Mouse (Mus musculus) hematopoietic stem cell, adult 5-6 weeks (primary cell): ENCODE measurements around the gene Gm5134. TPM values are rescaled to one million over a fixed set of nuclear protein-coding genes. Genes with fewer than 3 reads are reported as not detected.

ENCODE experiments used
- ATAC-seq, 2 experiments: fragments of 125-278 bp in 1 of 2; replicated peaks in 1 of 2; 2 replicates each; pipeline ENCODE4 v1.8.0; 2016 to 2017; ENCODE audit warnings: inconsistent platforms in 2 of 2, mild to moderate bottlenecking in 2 of 2, moderate number of reproducible peaks in 2 of 2, low read depth in 1 of 2, moderate TSS enrichment in 1 of 2; ENCODE audit not compliant: low FRiP score in 2 of 2, poor library complexity in 2 of 2, severe bottlenecking in 2 of 2, insufficient read depth in 1 of 2, low TSS enrichment in 1 of 2
- total RNA-seq: library from RNA; stranded (forward); fragments of 172-1452, 232-1000 nt; gene quantifications from 2 replicates; pipeline ENCODE4 v1.2.3, GENCODE M21; 2017

Gm5134 gene
- total RNA-seq, 1 experiment from 2014 or later = 0.15 TPM

DNA sequence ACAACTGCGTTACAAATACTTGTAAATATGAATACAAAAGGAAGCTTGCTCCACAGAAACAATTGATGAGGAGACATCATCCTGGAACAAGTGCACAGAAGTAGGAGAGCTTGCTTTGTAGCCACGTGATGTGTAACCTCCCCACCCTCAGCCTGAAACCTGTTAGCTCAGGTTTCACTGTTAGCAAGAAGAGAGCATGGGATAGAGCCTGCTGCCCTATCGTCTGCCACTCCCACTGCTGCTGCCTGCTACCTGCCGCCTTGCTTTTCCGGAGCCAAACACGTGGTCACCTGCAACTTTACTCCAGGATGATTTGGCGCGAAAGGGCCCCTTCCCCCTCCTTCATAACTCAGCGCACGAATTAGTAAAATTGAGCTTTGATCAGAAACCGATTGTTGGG is 97.5 kb downstream of the Gm5134 start:
- no peak for ATAC-seq

Other genes with a start within 250 kb of the Gm5134 start
- gene Cabin1, start 190.2 kb upstream of the Gm5134 start, total RNA-seq = 27.9 and 29.3 TPM in 2 replicates
- gene Ddt, start 181.1 kb upstream of the Gm5134 start, total RNA-seq = 44.2 and 44.6 TPM in 2 replicates
- not detected in 2 replicates for gene Gm20441, start 173.6 kb upstream of the Gm5134 start, total RNA-seq
- 12.2 and 12.6 TPM in 2 replicates for gene Gstt3, start 173.1 kb upstream of the Gm5134 start, total RNA-seq
- 4.7 and 5.6 TPM in 2 replicates for gene Gstt1, start 155.9 kb upstream of the Gm5134 start, total RNA-seq
- not detected in 2 replicates for gene Gstt4, start 132.0 kb upstream of the Gm5134 start, total RNA-seq
- 19.4 and 24.0 TPM in 2 replicates for gene Gstt2, start 117.1 kb upstream of the Gm5134 start, total RNA-seq
- gene Mif, start 94.3 kb upstream of the Gm5134 start, total RNA-seq = 339 and 626 TPM in 2 replicates
- 1.8 and 4.2 TPM in 2 replicates for gene Derl3, start 61.1 kb upstream of the Gm5134 start, total RNA-seq
- gene Smarcb1, start 32.9 kb upstream of the Gm5134 start, total RNA-seq = 68.7 and 101 TPM in 2 replicates
- 12.6 and 52.1 TPM in 2 replicates for gene Chchd10, start 21.4 kb upstream of the Gm5134 start, total RNA-seq
- 0.79 and 18.0 TPM in 2 replicates for gene Mmp11, start 18.0 kb upstream of the Gm5134 start, total RNA-seq
- not detected in 2 replicates for gene Gm867, start 13.8 kb upstream of the Gm5134 start, total RNA-seq
- not detected in 2 replicates for gene Vpreb3, start 11.5 kb upstream of the Gm5134 start, total RNA-seq
- gene Zfp280b, start 78.1 kb downstream of the Gm5134 start, total RNA-seq = 5.6 and 8.6 TPM in 2 replicates
- gene Slc5a4b, start 156.4 kb downstream of the Gm5134 start, total RNA-seq = not detected in 2 replicates
- not detected in 2 replicates for gene Slc5a4a, start 192.9 kb downstream of the Gm5134 start, total RNA-seq